Comparison of ENCODE assay signal across 8 mouse cellular contexts in genomic region chr6:108457063-108457405, GRCm38 (mm10).
A peak's percentile ranks its signal among the peaks of the same experiment; 100 is the strongest.
DNase-seq lines count a peak whose midpoint lies in the region; ATAC-seq and TF ChIP-seq lines count a peak whose summit lies in the region.

No protein-coding gene starts in this region.

- peak; percentile 32; the same call in 1 of the 2 replicates for ATAC-seq in liver, embryonic 11.5 days (replicated peaks; ENCODE audit: low FRiP score)

- intact Hi-C loops in left cerebral cortex, postnatal 14 days (cut with DNase I) = loop anchor here (1.0 to 5.0 kb wide), 2 partner anchors 95 to 203 kb away; partner anchors contain the start of gene Bhlhe40
- intact Hi-C loops in left cerebral cortex, postnatal 4 days (cut with DNase I) = no loop called here
- intact Hi-C loops in heart, postnatal 25 days (cut with DNase I) = loop anchor here (5.0 kb wide), 1 partner anchor 75 kb away; no protein-coding TSS in a partner anchor

- H3K4me2 ChIP-seq in liver, embryonic 11.5 days = no peak overlapping the region; the same call in 1 of the 2 replicates
- H3K4me2 ChIP-seq in myocyte (ENCODE audit: low read depth) = peak overlapping the region; percentile 69

- no peaks in the 10 kb centered on the region for H3K27me3 ChIP-seq in liver, embryonic 11.5 days (replicated peaks; ENCODE audit: control insufficient read depth, insufficient read depth, low read length)
- no peaks in the 10 kb centered on the region for H3K27me3 ChIP-seq in myocyte (ENCODE audit: control insufficient read depth, insufficient read depth, insufficient read length)

- peaks cover 9% of the 10 kb centered on the region for H3K4me1 ChIP-seq in liver, embryonic 11.5 days (replicated peaks; ENCODE audit: control insufficient read depth, insufficient read depth, low read length)

- no peaks in the 10 kb centered on the region for H3K9me3 ChIP-seq in liver, embryonic 11.5 days (ENCODE audit: control insufficient read depth, low read length)

- H3ac ChIP-seq in myocyte (ENCODE audit: control insufficient read depth, insufficient read length) = no peak overlapping the region

- no peaks in the 10 kb centered on the region for H3K79me2 ChIP-seq in myocyte (ENCODE audit: control insufficient read depth, insufficient read depth)

- peak; percentile 38 for TF ChIP-seq POLR2A in myocyte (IDR thresholded peaks at IDR 0.05; ENCODE audit: insufficient read length, low read depth)

- no peak overlapping the region for H3K4me3 ChIP-seq in liver, embryonic 11.5 days (ENCODE audit: low read depth, low read length)
- no peak overlapping the region for H3K4me3 ChIP-seq in myocyte

- no peak overlapping the region for H3K9ac ChIP-seq in liver, embryonic 11.5 days (ENCODE audit: low read depth, low read length)

- WGBS in liver, embryonic 11.5 days = 48% methylated on average over 5 of the region's 5 CpGs

- peak; percentile 39 to 79 for DNase-seq in left cerebral cortex, postnatal 14 days (ENCODE audit: low spot score in 2 of 2)
- DNase-seq in left cerebral cortex, postnatal 4 days = no peak
- peak; percentile 35 for DNase-seq in embryo, embryonic 11 days
- DNase-seq in heart, postnatal 25 days (ENCODE audit: low spot score) = peak; percentile 33
- DNase-seq in liver, embryonic 11.5 days (ENCODE audit: low spot score) = no peak
- no peak for DNase-seq in ovary, postnatal 14 days (ENCODE audit: low spot score)
- no peak for DNase-seq in left cerebral cortex, adult 8-10 months (ENCODE audit: low spot score in 2 of 2)

- H3K36me3 ChIP-seq in liver, embryonic 11.5 days (ENCODE audit: control insufficient read depth, insufficient read depth, low read length) = no peaks in the 10 kb centered on the region
- H3K36me3 ChIP-seq in myocyte (ENCODE audit: control insufficient read depth, insufficient read depth) = no peaks in the 10 kb centered on the region

- peak overlapping the region; percentile 53; the same call in 1 of the 2 replicates for H3K27ac ChIP-seq in liver, embryonic 11.5 days (ENCODE audit: low read depth, low read length)

TF ChIP-seq in myocyte, 11 proteins besides CTCF, POLR2A, EP300 and RAD21:
- TF ChIP-seq REST (IDR thresholded peaks at IDR 0.05; ENCODE audit: insufficient read depth, insufficient read length) (no peak), MYOG (IDR thresholded peaks at IDR 0.05; ENCODE audit: control insufficient read depth in 1 of 3, insufficient read depth in 1 of 3, insufficient read length in 2 of 3, low read depth in 2 of 3) (no peak), MAX (IDR thresholded peaks at IDR 0.05; ENCODE audit: low read depth) (no peak), USF1 (IDR thresholded peaks at IDR 0.05; ENCODE audit: low read depth) (no peak), E2F4 (IDR thresholded peaks at IDR 0.05; ENCODE audit: insufficient read depth) (no peak), SRF (IDR thresholded peaks at IDR 0.05; ENCODE audit: control insufficient read depth, insufficient read length, low read depth) (no peak), TCF3 (IDR thresholded peaks at IDR 0.05; ENCODE audit: insufficient read length, low read depth) (no peak), MYOD1 (IDR thresholded peaks at IDR 0.05; ENCODE audit: control insufficient read depth in 1 of 3, insufficient read length in 2 of 3, low read depth in 2 of 3) (peak in 1 of 3 experiments; percentile 2)

Comparison
In these comparisons a context has a peak if more than half of its experiments do, and no peak if none do; other contexts are left out.
1. DNase-seq: peak in left cerebral cortex, postnatal 14 days (2 of 2), embryo, embryonic 11 days (single experiment) and heart, postnatal 25 days (single experiment); none in left cerebral cortex, postnatal 4 days (single experiment), liver, embryonic 11.5 days (single experiment), ovary, postnatal 14 days (single experiment) and left cerebral cortex, adult 8-10 months (0 of 2).